ENCODE assay signal across 8 mouse cellular contexts in genomic region chr14:32159150-32159670, GRCm38 (mm10). TPM values are rescaled to one million over a fixed set of nuclear protein-coding genes. Genes with fewer than 3 reads are reported as not detected.
DNase-seq lines count a peak whose midpoint lies in the region; ATAC-seq and TF ChIP-seq lines count a peak whose summit lies in the region.

No protein-coding gene starts in this region.

- no peaks in the 10 kb centered on the region for H3K36me3 ChIP-seq in hindbrain, postnatal 0 days (ENCODE audit: insufficient read depth, low read length)
- no peaks in the 10 kb centered on the region for H3K36me3 ChIP-seq in macrophage (ENCODE audit: inconsistent target)

- H3K4me3 ChIP-seq in cerebellum, adult 2 months (replicated peaks; ENCODE audit: insufficient read depth, low read depth, low read length) = peak overlapping the region; percentile 93
- H3K4me3 ChIP-seq in hindbrain, postnatal 0 days (ENCODE audit: low read length) = peak overlapping the region; percentile 93
- peak overlapping the region; percentile 93 for H3K4me3 ChIP-seq in macrophage (ENCODE audit: inconsistent target)

- no peak for TF ChIP-seq POLR2A in cerebellum, adult 2 months (IDR thresholded peaks at IDR 0.05; ENCODE audit: borderline replicate concordance, insufficient read depth, low read length)

- WGBS in cerebellum, adult 2 months = 31% methylated on average over 4 of the region's 4 CpGs
- 30% methylated on average over 4 of the region's 4 CpGs for WGBS in hindbrain, postnatal 0 days
- 39% methylated on average over 4 of the region's 4 CpGs for WGBS in macrophage (ENCODE audit: missing documents)

- H3K4me1 ChIP-seq in cerebellum, adult 2 months (ENCODE audit: control insufficient read depth, insufficient read depth, low read length) = no peaks in the 10 kb centered on the region
- no peaks in the 10 kb centered on the region for H3K4me1 ChIP-seq in hindbrain, postnatal 0 days (ENCODE audit: insufficient read depth, low read length)

- H3K9ac ChIP-seq in hindbrain, postnatal 0 days (replicated peaks; ENCODE audit: low read length) = peak overlapping the region; percentile 98; the same call in 1 of the 2 replicates

- no peak for TF ChIP-seq CTCF in cerebellum, adult 2 months (IDR thresholded peaks at IDR 0.05; ENCODE audit: borderline replicate concordance, insufficient read depth, low read depth, low read length)
- no peak for TF ChIP-seq CTCF in hindbrain, postnatal 0 days (IDR thresholded peaks at IDR 0.05; ENCODE audit: low read depth)

- peak overlapping the region; percentile 88 for H3K4me2 ChIP-seq in hindbrain, postnatal 0 days (ENCODE audit: low read depth, low read length)

- DNase-seq in cerebellum, adult 2 months = no peak
- no peak for DNase-seq in cerebellum, adult 9-10 months
- peak; percentile 82 for DNase-seq in 3T3-L1 (ENCODE audit: low read depth, low spot score)
- peak; percentile 16 for DNase-seq in embryo, embryonic 11 days
- DNase-seq in hindbrain, postnatal 0 days (ENCODE audit: low spot score) = peak; percentile 17
- peak; percentile 28 for DNase-seq in testis, postnatal 14 days (ENCODE audit: low spot score)
- no peak for DNase-seq in layer of hippocampus, adult 18-20 months (ENCODE audit: low spot score in 2 of 2)

- no peaks in the 10 kb centered on the region for H3K27me3 ChIP-seq in cerebellum, adult 2 months (ENCODE audit: control insufficient read depth, insufficient read depth, low read length)
- H3K27me3 ChIP-seq in hindbrain, postnatal 0 days (ENCODE audit: insufficient read depth, low read length) = no peaks in the 10 kb centered on the region

- H3K27ac ChIP-seq in cerebellum, adult 2 months (ENCODE audit: insufficient read depth, low read length) = peak overlapping the region; percentile 37; the same call in 1 of the 2 replicates
- H3K27ac ChIP-seq in hindbrain, postnatal 0 days = peak overlapping the region; percentile 92; the same call in 1 of the 2 replicates
- H3K27ac ChIP-seq in macrophage = peak overlapping the region; percentile 91

- ATAC-seq in hindbrain, postnatal 0 days = peak; percentile 48; the same call in 1 of the 2 replicates

- H3K9me3 ChIP-seq in hindbrain, postnatal 0 days (ENCODE audit: low read length) = no peaks in the 10 kb centered on the region

- H3K79me2 ChIP-seq in macrophage (ENCODE audit: inconsistent target) = peaks cover 43% of the 10 kb centered on the region

RNA-seq across cellular contexts. Expression of gene Ncoa4, which starts 0.5 kb away (rescaled TPM):
- polyA plus RNA-seq in cerebellum, adult 2 months (2012; rRNA removed) = 69.7 and 78.5 TPM in 2 replicates
- 171 TPM in 2 replicates for total RNA-seq in hindbrain, postnatal 0 days (2014; rRNA removed)
- polyA plus RNA-seq in hindbrain, postnatal 0 days (2015; fragmentation: Nextera tagmentation; extraction: Ambion mirVana) = 82.3 and 85.8 TPM in 2 replicates
- total RNA-seq in macrophage (2018; cell fraction: chromatin; rRNA removed) = 100 to 1,000 TPM in 19 of 26 experiments, 10 to 100 TPM in 7; 23.1 to 410 (median 178) TPM
- 100 to 1,000 TPM; 226 to 709 (median 397) TPM for total RNA-seq in macrophage (2018; cell fraction: cytosol; rRNA removed)
- 100 to 1,000 TPM in 24 of 26 experiments, 10 to 100 TPM in 2; 66.8 to 415 (median 233) TPM for total RNA-seq in macrophage (2018; cell fraction: nucleus; rRNA removed)
- polyA plus RNA-seq in macrophage (2018) = 137 to 536 TPM (median 493 TPM) in 3 replicates
- 100 to 1,000 TPM; 107 to 112 TPM for total RNA-seq in layer of hippocampus, adult 18-20 months (2021)

RNA-seq across cellular contexts. Expression of gene Msmb, which starts 17.4 kb away (rescaled TPM):
- not detected in 2 replicates for polyA plus RNA-seq in cerebellum, adult 2 months (2012; rRNA removed)
- not detected in 2 replicates for total RNA-seq in hindbrain, postnatal 0 days (2014; rRNA removed)
- not detected in 2 replicates for polyA plus RNA-seq in hindbrain, postnatal 0 days (2015; fragmentation: Nextera tagmentation; extraction: Ambion mirVana)
- total RNA-seq in macrophage (2018; cell fraction: chromatin; rRNA removed) = not detected
- not detected for total RNA-seq in macrophage (2018; cell fraction: cytosol; rRNA removed)
- total RNA-seq in macrophage (2018; cell fraction: nucleus; rRNA removed) = not detected
- polyA plus RNA-seq in macrophage (2018) = not detected in 3 replicates
- total RNA-seq in layer of hippocampus, adult 18-20 months (2021) = not detected

RNA-seq across cellular contexts. Expression of gene Timm23, which starts 42.5 kb away (rescaled TPM):
- polyA plus RNA-seq in cerebellum, adult 2 months (2012; rRNA removed) = 178 and 182 TPM in 2 replicates
- total RNA-seq in hindbrain, postnatal 0 days (2014; rRNA removed) = 115 and 138 TPM in 2 replicates
- 258 and 262 TPM in 2 replicates for polyA plus RNA-seq in hindbrain, postnatal 0 days (2015; fragmentation: Nextera tagmentation; extraction: Ambion mirVana)
- total RNA-seq in macrophage (2018; cell fraction: chromatin; rRNA removed) = 10 to 100 TPM; 25.2 to 91.4 (median 58.2) TPM
- total RNA-seq in macrophage (2018; cell fraction: cytosol; rRNA removed) = 100 to 1,000 TPM in 17 of 26 experiments, 10 to 100 TPM in 9; 84.3 to 170 (median 113) TPM
- total RNA-seq in macrophage (2018; cell fraction: nucleus; rRNA removed) = 10 to 100 TPM; 26.8 to 84.5 (median 55.8) TPM
- polyA plus RNA-seq in macrophage (2018) = 85.3 to 157 TPM (median 86.3 TPM) in 3 replicates
- 10 to 100 TPM; 72.7 to 74.1 TPM for total RNA-seq in layer of hippocampus, adult 18-20 months (2021)

RNA-seq across cellular contexts. Expression of gene Parg, which starts 42.5 kb away (rescaled TPM):
- polyA plus RNA-seq in cerebellum, adult 2 months (2012; rRNA removed) = 16.1 and 16.5 TPM in 2 replicates
- 33.6 and 35.0 TPM in 2 replicates for total RNA-seq in hindbrain, postnatal 0 days (2014; rRNA removed)
- 26.4 and 26.5 TPM in 2 replicates for polyA plus RNA-seq in hindbrain, postnatal 0 days (2015; fragmentation: Nextera tagmentation; extraction: Ambion mirVana)
- total RNA-seq in macrophage (2018; cell fraction: chromatin; rRNA removed) = 100 to 1,000 TPM in 25 of 26 experiments, 10 to 100 TPM in 1; 82.9 to 258 (median 164) TPM
- total RNA-seq in macrophage (2018; cell fraction: cytosol; rRNA removed) = 10 to 100 TPM; 19.7 to 36.8 (median 28.8) TPM
- total RNA-seq in macrophage (2018; cell fraction: nucleus; rRNA removed) = 100 to 1,000 TPM in 5 of 26 experiments, 10 to 100 TPM in 21; 42.4 to 136 (median 72.3) TPM
- polyA plus RNA-seq in macrophage (2018) = 20.5 to 23.9 TPM (median 21.0 TPM) in 3 replicates
- total RNA-seq in layer of hippocampus, adult 18-20 months (2021) = 10 to 100 TPM; 39.2 to 47.4 TPM

Comparison
In these comparisons a context has a peak if more than half of its experiments do, and no peak if none do; other contexts are left out.
1. DNase-seq: peak in 3T3-L1 (single experiment), embryo, embryonic 11 days (single experiment), hindbrain, postnatal 0 days (single experiment) and testis, postnatal 14 days (single experiment); none in cerebellum, adult 2 months (0 of 2), cerebellum, adult 9-10 months (single experiment) and layer of hippocampus, adult 18-20 months (0 of 2).
2. H3K27ac ChIP-seq: peak in every context shown above with its lines; median percentile 92 in hindbrain, postnatal 0 days; 91 in macrophage; 37 in cerebellum, adult 2 months.
3. Peak in every context shown above with its lines, with median percentiles within 50 percentile points of each other: H3K4me3 ChIP-seq.